Mouse (Mus musculus) thymus, postnatal 0 days (tissue): ENCODE measurements around the gene Enox1. TPM values are rescaled to one million over a fixed set of nuclear protein-coding genes. Genes with fewer than 3 reads are reported as not detected.
"Not testable (repeated sequence)": the region's sequence is repeated elsewhere in the genome, so short reads cannot be mapped to it uniquely, and the experiment has no call there.

Source experiments
- DNase-seq: peaks from one replicate; pipeline ENCODE4 v3.0.0-alpha.2; 2015; ENCODE audit warnings: low spot score
- polyA plus RNA-seq: library from polyadenylated mRNA; unstranded; fragments of >200 nt; fragmentation: Nextera tagmentation; extraction: Ambion mirVana; gene quantifications from 2 replicates; pipeline ENCODE4 v1.2.1, GENCODE M21; 2015

Enox1 gene
- polyA plus RNA-seq, 1 experiment from 2014 or later: 0.55 TPM

- no peak for DNase-seq
Measured at GRCm38 (mm10) chr14:77509042-77509441, 352.5 kb downstream of the Enox1 start.

GRCm38 (mm10) chr14:77509924-77510323 lies 353.4 kb downstream of the Enox1 start:
- DNase-seq: no peak

GRCm38 (mm10) chr14:77511137-77511870 lies 354.7 kb downstream of the Enox1 start:
- no peak for DNase-seq

GRCm38 (mm10) chr14:77518017-77518416 lies 361.5 kb downstream of the Enox1 start:
- no peak for DNase-seq

GRCm38 (mm10) chr14:77518941-77519695 lies 362.6 kb downstream of the Enox1 start:
- peak; percentile 9 for DNase-seq

GRCm38 (mm10) chr14:77519701-77520100 lies 363.1 kb downstream of the Enox1 start:
- no peak for DNase-seq

GRCm38 (mm10) chr14:77524303-77524702 lies 367.7 kb downstream of the Enox1 start:
- no peak for DNase-seq

GRCm38 (mm10) chr14:77526262-77526661 lies 369.7 kb downstream of the Enox1 start:
- no peak for DNase-seq

GRCm38 (mm10) chr14:77529201-77529600 lies 372.6 kb downstream of the Enox1 start:
- no peak for DNase-seq

- no peak for DNase-seq
Measured at GRCm38 (mm10) chr14:77529621-77530020, 373.1 kb downstream of the Enox1 start.

- peak; percentile 30 for DNase-seq
Measured at GRCm38 (mm10) chr14:77533638-77534037, 377.1 kb downstream of the Enox1 start.

GRCm38 (mm10) chr14:77534120-77534519 lies 377.6 kb downstream of the Enox1 start:
- DNase-seq: no peak

- no peak for DNase-seq
Measured at GRCm38 (mm10) chr14:77536592-77536991, 380.0 kb downstream of the Enox1 start.

- DNase-seq: not testable (repeated sequence)
Measured at GRCm38 (mm10) chr14:77539563-77539962, 383.0 kb downstream of the Enox1 start.

- no peak for DNase-seq
Measured at GRCm38 (mm10) chr14:77541925-77542324, 385.4 kb downstream of the Enox1 start.

GRCm38 (mm10) chr14:77546531-77547274 lies 390.1 kb downstream of the Enox1 start:
- no peak for DNase-seq

GRCm38 (mm10) chr14:77547351-77547750 lies 390.8 kb downstream of the Enox1 start:
- DNase-seq: no peak

- DNase-seq: no peak
Measured at GRCm38 (mm10) chr14:77548963-77549362, 392.4 kb downstream of the Enox1 start.

- DNase-seq: no peak
Measured at GRCm38 (mm10) chr14:77557446-77558070, 401.0 kb downstream of the Enox1 start.

- DNase-seq: no peak
Measured at GRCm38 (mm10) chr14:77558910-77559309, 402.3 kb downstream of the Enox1 start.

GRCm38 (mm10) chr14:77559792-77560191 lies 403.2 kb downstream of the Enox1 start:
- DNase-seq: no peak
